Mouse (Mus musculus): ENCODE data around the gene Slc1a4. TPM values are rescaled to one million over a fixed set of nuclear protein-coding genes. Genes with fewer than 3 reads are reported as not detected.
A peak's percentile ranks its signal among the peaks of the same experiment; 100 is the strongest.

Slc1a4 gene
- polyA plus RNA-seq, 1 experiment from 2014 or later: 12.5 TPM

DNA sequence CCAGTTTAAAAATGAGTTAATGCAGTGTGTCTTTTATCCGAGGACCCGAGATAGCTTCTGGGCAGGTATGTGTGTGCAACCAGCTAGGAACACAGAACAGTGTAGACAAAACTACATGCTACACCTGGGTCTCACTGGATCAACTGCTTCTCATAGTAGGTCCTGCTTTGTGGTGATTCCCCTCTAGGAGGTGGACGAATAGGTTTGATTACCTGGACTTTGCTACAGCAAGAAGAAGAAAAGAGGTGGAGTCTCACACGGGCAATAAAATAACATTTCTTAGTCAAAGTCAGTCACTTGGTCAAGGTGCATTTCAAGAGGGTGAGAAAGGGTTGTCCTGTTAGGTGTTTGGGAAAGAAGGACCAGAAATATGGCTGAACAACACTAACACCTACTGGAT is 11.4 kb upstream of the Slc1a4 start:
- no peak overlapping the region for H3K27ac ChIP-seq
- no peaks in the 10 kb centered on the region for H3K4me1 ChIP-seq
- no peaks in the 10 kb centered on the region for H3K36me3 ChIP-seq
- no peak overlapping the region for H3K4me3 ChIP-seq
- H3K27me3 ChIP-seq: no peaks in the 10 kb centered on the region
- H3K9ac ChIP-seq: no peak overlapping the region
- no peak for ATAC-seq (ENCODE audit: insufficient number of reproducible peaks, insufficient read depth, low FRiP score, low TSS enrichment, low read depth)
- no peaks in the 10 kb centered on the region for H3K9me3 ChIP-seq
- WGBS: 86% methylated on average over 4 of the region's 4 CpGs
- no peak overlapping the region for H3K4me2 ChIP-seq

DNA sequence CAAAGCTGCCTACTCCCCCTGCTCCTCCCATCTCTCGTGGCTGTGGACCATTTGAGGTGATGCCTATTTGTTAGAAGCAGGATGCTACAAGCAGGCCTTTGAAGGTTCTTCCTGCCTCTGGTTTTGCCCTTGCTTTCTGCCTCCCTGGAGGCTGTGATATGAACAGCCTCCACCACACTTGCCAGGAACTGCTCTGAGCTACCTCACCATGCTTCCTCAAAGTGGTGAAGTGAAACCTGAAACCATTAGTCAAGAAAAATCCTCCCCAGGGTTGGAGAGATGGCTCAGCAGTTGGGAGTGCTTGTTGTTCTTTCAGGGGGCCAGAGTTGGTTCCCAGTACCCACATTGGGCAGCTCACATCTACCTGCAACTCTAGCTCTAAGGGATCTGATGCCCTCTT is 9.1 kb upstream of the Slc1a4 start:
- 48% methylated on average over 1 of the region's 1 CpGs for WGBS
- Histone ChIP-seq H3K4me2 (no peak overlapping the region), H3K4me3 (no peak overlapping the region), H3K9me3 (no peaks in the 10 kb centered on the region), H3K27me3 (no peaks in the 10 kb centered on the region), H3K27ac (no peak overlapping the region), H3K36me3 (no peaks in the 10 kb centered on the region), H3K4me1 (no peaks in the 10 kb centered on the region), H3K9ac (no peak overlapping the region)
- no peak for ATAC-seq (ENCODE audit: insufficient number of reproducible peaks, insufficient read depth, low FRiP score, low TSS enrichment, low read depth)

DNA sequence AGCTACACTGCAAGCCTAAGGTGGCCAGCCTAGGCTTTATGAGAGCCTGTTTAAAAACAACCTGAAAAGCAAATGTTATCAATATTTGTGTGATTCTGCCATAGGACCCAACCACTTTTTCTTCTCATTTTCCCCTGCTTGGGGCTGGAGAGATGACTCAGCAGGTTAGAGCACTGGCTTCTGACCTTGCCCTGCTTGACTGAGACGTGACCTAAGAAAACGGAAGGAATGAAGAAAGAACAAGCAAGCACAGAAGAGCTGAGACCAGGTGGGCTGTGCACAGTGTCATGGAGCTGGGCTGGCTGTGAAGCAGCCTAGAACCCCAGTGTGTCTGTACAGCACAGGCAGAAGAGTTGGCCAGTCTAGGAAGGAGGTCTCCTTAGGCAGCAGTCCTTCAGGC is 6.2 kb upstream of the Slc1a4 start:
- H3K36me3 ChIP-seq: no peaks in the 10 kb centered on the region
- no peak for ATAC-seq (ENCODE audit: insufficient number of reproducible peaks, insufficient read depth, low FRiP score, low TSS enrichment, low read depth)
- H3K4me2 ChIP-seq: no peak overlapping the region
- H3K9ac ChIP-seq: no peak overlapping the region
- peaks cover 4% of the 10 kb centered on the region for H3K4me1 ChIP-seq
- 71% methylated on average over 2 of the region's 2 CpGs for WGBS
- H3K27me3 ChIP-seq: no peaks in the 10 kb centered on the region
- H3K27ac ChIP-seq: no peak overlapping the region
- no peaks in the 10 kb centered on the region for H3K9me3 ChIP-seq
- H3K4me3 ChIP-seq: no peak overlapping the region

DNA sequence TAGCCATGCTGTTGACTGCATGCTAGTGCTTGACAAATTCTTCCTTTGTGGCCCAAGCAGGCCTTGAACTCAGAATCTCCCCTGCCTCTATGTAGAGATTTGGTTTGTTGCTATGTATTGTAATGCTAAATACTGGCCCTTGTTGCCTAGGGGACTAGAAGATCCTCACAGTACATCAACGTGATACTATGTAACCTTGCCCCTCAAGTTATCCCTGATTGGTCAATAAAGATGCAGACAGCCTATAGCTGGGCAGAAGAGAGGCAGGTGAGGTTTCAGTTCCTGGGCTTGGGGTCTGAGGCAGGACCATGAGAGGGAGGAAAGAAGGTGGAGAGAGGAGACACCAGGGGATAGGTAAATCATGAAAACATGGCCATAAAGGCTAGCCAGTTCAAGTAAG is 1.8 kb upstream of the Slc1a4 start:
- H3K27me3 ChIP-seq: no peaks in the 10 kb centered on the region
- WGBS: 12% methylated on average over 1 of the region's 1 CpGs
- no peaks in the 10 kb centered on the region for H3K36me3 ChIP-seq
- no peaks in the 10 kb centered on the region for H3K9me3 ChIP-seq
- H3K27ac ChIP-seq: no peak overlapping the region
- no peak for ATAC-seq (ENCODE audit: insufficient number of reproducible peaks, insufficient read depth, low FRiP score, low TSS enrichment, low read depth)
- H3K4me3 ChIP-seq: no peak overlapping the region
- no peak overlapping the region for H3K9ac ChIP-seq
- H3K4me2 ChIP-seq: no peak overlapping the region
- peaks cover 28% of the 10 kb centered on the region for H3K4me1 ChIP-seq

DNA sequence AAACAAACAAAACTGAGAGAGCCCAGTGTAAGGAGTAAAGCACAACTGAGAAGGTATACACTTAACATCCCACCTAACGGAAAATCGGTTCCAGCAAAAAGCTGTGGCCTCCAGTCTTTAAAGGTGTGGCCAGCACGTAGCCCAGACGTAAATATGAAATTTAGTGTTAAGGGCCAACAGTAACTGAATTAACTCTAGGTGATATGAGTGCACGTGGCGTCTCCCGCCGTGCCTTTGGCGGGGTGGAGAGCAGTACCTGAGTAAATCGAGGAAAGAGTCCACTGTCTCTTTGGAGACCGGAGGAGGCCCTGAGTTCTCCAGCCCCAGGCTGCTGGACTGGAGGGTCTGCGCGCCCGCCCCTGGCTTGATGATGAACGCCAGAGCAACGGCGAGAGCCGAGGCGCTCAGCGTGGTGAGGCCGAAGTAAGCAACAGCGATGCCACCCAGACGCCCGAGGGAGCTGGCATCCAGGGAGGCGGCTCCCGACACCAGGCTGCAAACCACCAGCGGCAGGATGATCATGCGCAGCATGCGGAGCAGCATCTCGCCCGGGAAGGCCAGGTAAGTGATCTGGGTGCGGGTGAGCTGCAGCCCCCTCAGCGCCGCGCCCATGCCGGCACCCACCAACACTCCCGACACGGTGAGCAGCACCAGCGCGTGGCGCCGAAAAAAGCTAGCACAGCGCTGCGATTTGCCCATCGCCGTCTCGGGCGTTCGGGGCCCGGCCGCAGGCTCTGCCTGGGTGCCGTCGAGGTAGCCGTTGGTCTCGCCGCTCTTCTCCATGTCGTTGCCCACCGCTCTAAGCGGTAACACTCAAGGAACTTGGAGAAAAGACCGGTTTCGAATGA is 599 bp downstream of the Slc1a4 start:
- 1% methylated on average over 61 of the region's 61 CpGs for WGBS

DNA sequence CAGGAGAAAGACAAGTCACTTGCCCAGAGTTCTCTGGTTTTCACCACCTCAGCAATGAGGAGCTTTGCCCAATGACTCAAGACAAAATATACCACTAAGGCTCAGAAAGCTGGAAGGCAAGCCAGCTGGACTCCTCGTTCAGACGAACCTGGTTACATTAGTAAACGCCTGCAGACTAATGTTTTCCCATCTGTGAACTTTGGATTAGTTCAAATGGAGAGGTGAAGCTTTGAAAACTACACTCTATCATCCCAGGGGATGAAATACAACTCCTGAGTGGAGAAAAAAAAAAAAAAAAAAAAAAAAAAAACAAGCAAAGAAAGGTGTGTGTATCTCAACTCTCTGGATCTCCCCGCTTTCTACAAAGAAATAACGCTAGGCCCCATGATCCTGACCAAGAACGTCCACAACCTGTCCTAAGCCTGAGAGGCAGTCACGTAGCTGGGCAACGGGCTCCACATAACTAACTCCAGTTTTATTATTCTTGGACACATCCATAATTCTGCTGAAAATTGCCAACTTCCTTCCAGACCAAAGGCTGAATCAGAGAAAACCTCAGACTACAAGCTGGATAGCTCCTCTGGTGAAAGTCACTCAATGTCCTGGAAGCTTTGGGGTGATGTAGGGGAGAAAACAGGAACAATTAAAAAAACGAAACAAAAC is 1.4 kb downstream of the Slc1a4 start:
- Histone ChIP-seq H3K36me3 (no peaks in the 10 kb centered on the region), H3K9ac (peak overlapping the region; percentile 79), H3K4me3 (peak overlapping the region; percentile 64), H3K27me3 (no peaks in the 10 kb centered on the region), H3K4me1 (peaks cover 34% of the 10 kb centered on the region), H3K4me2 (peak overlapping the region; percentile 97), H3K9me3 (no peaks in the 10 kb centered on the region), H3K27ac (no peak overlapping the region)
- 29% methylated on average over 9 of the region's 9 CpGs for WGBS
- no peak for ATAC-seq (ENCODE audit: insufficient number of reproducible peaks, insufficient read depth, low FRiP score, low TSS enrichment, low read depth)

More for the DNA sequence above, 599 bp downstream of the Slc1a4 start:
- Histone ChIP-seq H3K4me2 (peak overlapping the region; percentile 97), H3K27ac (peak overlapping the region; percentile 87), H3K4me3 (peak overlapping the region; percentile 64), H3K36me3 (no peaks in the 10 kb centered on the region), H3K27me3 (no peaks in the 10 kb centered on the region), H3K4me1 (peaks cover 29% of the 10 kb centered on the region), H3K9me3 (no peaks in the 10 kb centered on the region), H3K9ac (peak overlapping the region; percentile 79)
- peak; percentile 17; the same call in 1 of the 2 replicates for ATAC-seq (ENCODE audit: insufficient number of reproducible peaks, insufficient read depth, low FRiP score, low TSS enrichment, low read depth)

DNA sequence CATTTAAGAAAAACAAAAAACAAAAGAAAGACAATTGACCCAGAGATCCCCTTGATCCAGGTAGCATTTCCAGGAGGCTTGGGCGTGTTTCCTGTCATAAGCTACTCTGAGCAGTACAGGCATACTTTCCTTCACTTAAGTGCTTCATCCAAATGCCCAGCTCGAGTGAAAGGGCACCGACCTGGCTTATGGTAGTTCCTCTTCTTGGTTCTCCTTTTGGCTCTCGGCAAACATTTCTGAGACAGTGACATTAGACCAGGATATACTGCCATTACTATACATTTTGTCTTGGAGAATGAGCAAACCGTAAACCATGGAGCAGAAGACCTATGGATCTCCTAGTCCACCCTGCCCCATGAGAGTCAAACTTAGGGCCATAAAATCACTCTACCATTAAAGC is 2.8 kb downstream of the Slc1a4 start:
- no peaks in the 10 kb centered on the region for H3K36me3 ChIP-seq
- ATAC-seq (ENCODE audit: insufficient number of reproducible peaks, insufficient read depth, low FRiP score, low TSS enrichment, low read depth): no peak
- H3K27ac ChIP-seq: no peak overlapping the region
- H3K4me3 ChIP-seq: no peak overlapping the region
- H3K4me1 ChIP-seq: peaks cover 34% of the 10 kb centered on the region
- H3K4me2 ChIP-seq: no peak overlapping the region
- no peaks in the 10 kb centered on the region for H3K9me3 ChIP-seq
- no peaks in the 10 kb centered on the region for H3K27me3 ChIP-seq
- H3K9ac ChIP-seq: no peak overlapping the region
- 91% methylated on average over 5 of the region's 5 CpGs for WGBS

DNA sequence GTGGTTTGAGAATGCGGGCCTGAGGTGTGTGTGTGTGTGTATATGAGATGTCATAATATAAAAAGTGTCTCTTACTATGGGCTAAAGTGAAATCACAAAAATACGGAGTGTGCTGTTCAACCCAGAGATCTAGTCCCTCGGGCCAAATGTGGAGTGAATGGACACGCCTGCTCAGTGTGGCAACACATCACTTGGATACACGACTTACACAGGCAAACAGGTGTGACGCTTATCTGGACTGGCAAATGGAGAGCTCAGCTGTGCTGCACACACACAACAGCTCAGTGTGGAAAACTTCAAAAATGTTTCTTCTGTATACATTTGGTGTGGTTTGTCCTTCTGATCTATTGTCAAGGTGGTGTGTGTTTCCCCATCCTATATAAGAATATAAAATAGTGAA is 3.7 kb downstream of the Slc1a4 start:
- no peak for ATAC-seq (ENCODE audit: insufficient number of reproducible peaks, insufficient read depth, low FRiP score, low TSS enrichment, low read depth)
- 85% methylated on average over 6 of the region's 6 CpGs for WGBS
- Histone ChIP-seq H3K9ac (no peak overlapping the region), H3K27me3 (no peaks in the 10 kb centered on the region), H3K9me3 (no peaks in the 10 kb centered on the region), H3K36me3 (no peaks in the 10 kb centered on the region), H3K4me3 (no peak overlapping the region), H3K27ac (no peak overlapping the region), H3K4me2 (no peak overlapping the region), H3K4me1 (peaks cover 30% of the 10 kb centered on the region)

DNA sequence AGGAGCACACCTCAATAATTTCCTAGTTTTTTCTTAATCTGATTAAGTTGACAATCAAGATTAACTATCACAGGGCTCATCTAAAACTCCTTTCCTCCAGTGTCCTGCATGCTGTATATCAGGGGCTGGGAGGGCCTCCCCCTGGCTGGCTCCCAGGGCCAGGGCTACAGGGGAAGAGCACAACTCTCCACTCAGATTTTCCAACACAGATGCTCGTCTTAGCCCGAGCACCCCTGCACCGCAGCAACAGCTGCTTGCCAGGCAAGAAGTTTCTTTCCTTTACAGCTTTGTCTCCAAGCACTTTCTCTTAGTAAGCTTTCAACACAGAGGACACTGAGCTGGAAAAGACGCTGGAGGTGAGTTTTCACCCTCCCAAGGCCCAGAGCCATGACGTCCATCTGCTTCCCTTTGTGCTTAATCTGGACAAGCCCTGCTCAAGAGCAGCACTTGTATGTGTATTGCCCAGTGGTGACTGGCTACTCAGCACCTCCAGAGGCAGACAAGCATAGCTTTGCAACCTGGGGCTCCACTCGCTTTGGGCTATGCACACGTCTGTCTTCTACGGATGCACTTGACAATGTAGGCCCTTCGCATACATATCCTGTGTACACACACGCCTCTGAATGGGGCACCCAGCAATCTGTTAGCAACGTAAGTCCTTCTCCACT is 6.1 kb downstream of the Slc1a4 start:
- Histone ChIP-seq H3K4me2 (no peak overlapping the region), H3K27me3 (no peaks in the 10 kb centered on the region), H3K27ac (no peak overlapping the region), H3K4me1 (peaks cover 19% of the 10 kb centered on the region; the same call in 1 of the 2 replicates), H3K4me3 (no peak overlapping the region), H3K9ac (no peak overlapping the region), H3K9me3 (no peaks in the 10 kb centered on the region), H3K36me3 (no peaks in the 10 kb centered on the region)
- no peak for ATAC-seq (ENCODE audit: insufficient number of reproducible peaks, insufficient read depth, low FRiP score, low TSS enrichment, low read depth)
- 69% methylated on average over 11 of the region's 11 CpGs for WGBS

DNA sequence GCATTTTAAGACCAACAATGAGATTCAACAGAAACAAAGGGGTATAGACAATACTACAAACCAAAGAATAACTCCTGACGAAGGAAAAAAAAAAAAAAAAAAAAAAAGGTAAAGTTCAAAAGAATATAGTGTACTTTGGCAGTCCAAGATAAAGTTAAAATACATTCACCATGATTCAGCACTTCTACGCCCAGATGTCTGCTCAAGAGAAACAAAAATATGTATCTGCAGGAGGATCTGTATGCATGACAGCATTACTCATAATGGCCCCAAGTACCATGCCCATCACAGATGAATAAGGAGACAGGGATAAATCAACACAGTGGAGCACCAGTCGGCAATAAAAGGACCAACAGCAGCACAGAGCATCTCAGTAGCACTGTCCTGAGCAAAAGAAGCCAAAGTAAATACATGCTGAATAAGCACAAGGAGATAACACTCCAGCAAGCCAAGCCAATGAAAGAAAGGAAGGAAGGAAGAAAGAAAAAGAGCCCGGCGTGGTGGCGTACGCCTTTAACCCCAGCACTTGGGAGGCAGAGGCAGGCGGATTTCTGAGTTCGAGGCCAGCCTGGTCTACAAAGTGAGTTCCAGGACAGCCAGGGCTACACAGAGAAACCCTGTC is 7.3 kb downstream of the Slc1a4 start:
- Histone ChIP-seq H3K9me3 (no peaks in the 10 kb centered on the region), H3K36me3 (no peaks in the 10 kb centered on the region), H3K27me3 (no peaks in the 10 kb centered on the region), H3K4me2 (no peak overlapping the region), H3K4me1 (peaks cover 15% of the 10 kb centered on the region; the same call in 1 of the 2 replicates), H3K4me3 (no peak overlapping the region), H3K9ac (no peak overlapping the region), H3K27ac (no peak overlapping the region)
- ATAC-seq (ENCODE audit: insufficient number of reproducible peaks, insufficient read depth, low FRiP score, low TSS enrichment, low read depth): no peak
- WGBS: 94% methylated on average over 9 of the region's 9 CpGs

DNA sequence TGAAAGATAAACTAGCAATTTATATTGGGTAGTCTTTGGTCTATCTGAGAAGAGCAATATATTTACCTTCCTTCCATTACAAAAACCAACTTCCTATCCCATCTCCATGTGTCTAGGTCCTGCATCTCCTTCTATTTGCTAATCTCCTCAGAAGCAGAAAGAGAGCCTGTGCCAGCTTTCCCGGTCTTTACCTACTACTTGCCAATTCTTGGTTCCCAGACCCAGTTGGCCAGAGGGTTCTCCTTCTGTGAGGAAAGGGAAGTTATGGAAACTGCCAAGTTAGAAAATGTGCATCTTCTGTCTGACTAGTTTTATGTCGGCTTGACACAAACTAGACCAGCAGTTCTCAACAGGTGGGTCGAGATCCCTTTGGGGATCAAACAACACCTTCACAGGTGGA is 8.5 kb downstream of the Slc1a4 start:
- H3K27ac ChIP-seq: no peak overlapping the region
- no peak overlapping the region for H3K9ac ChIP-seq
- no peaks in the 10 kb centered on the region for H3K36me3 ChIP-seq
- no peaks in the 10 kb centered on the region for H3K9me3 ChIP-seq
- WGBS: 91% methylated on average over 3 of the region's 3 CpGs
- no peak overlapping the region for H3K4me2 ChIP-seq
- no peak overlapping the region for H3K4me3 ChIP-seq
- ATAC-seq (ENCODE audit: insufficient number of reproducible peaks, insufficient read depth, low FRiP score, low TSS enrichment, low read depth): no peak
- H3K4me1 ChIP-seq: peaks cover 13% of the 10 kb centered on the region; the same call in 1 of the 2 replicates
- H3K27me3 ChIP-seq: no peaks in the 10 kb centered on the region

Data from embryonic facial prominence, embryonic 13.5 days (tissue).